Mouse (Mus musculus): ENCODE measurements at regions not wholly inside any gene's neighbourhood (a gene's known extent, or its start where the extent isn't known, plus 50 kb on each side); places are given as distances from the start of the nearest gene placed in this dataset.

GRCm38 (mm10) chr3:34456488-34457433 lies 193.4 kb upstream of the Sox2 start:
- WGBS = 34% methylated on average over 23 of the region's 23 CpGs
- H3K36me3 ChIP-seq = no peaks in the 10 kb centered on the region
- H3K9ac ChIP-seq (replicated peaks) = no peak overlapping the region

GRCm38 (mm10) chr3:34454026-34454624 lies 196.1 kb upstream of the Sox2 start:
- no peak overlapping the region for H3K4me3 ChIP-seq
- no peaks in the 10 kb centered on the region for H3K36me3 ChIP-seq
- no peaks in the 10 kb centered on the region for H3K9me3 ChIP-seq
- 94% methylated on average over 24 of the region's 24 CpGs for WGBS
- no peak overlapping the region for H3K4me2 ChIP-seq (replicated peaks)
- H3K4me1 ChIP-seq = peaks cover 28% of the 10 kb centered on the region
- no peak overlapping the region for H3K27ac ChIP-seq (replicated peaks)
- ATAC-seq (replicated peaks) = no peak
- no peaks in the 10 kb centered on the region for H3K27me3 ChIP-seq
- H3K9ac ChIP-seq (replicated peaks) = no peak overlapping the region

More at GRCm38 (mm10) chr3:34456488-34457433, 193.4 kb upstream of the Sox2 start:
- Histone ChIP-seq H3K27ac (replicated peaks) (peak overlapping the region; percentile 38), H3K4me1 (peaks cover 29% of the 10 kb centered on the region), H3K27me3 (no peaks in the 10 kb centered on the region), H3K4me2 (replicated peaks) (no peak overlapping the region), H3K9me3 (no peaks in the 10 kb centered on the region), H3K4me3 (no peak overlapping the region)
- peak; percentile 61 for ATAC-seq (replicated peaks)

- Histone ChIP-seq H3K4me1 (peaks cover 49% of the 10 kb centered on the region), H3K36me3 (no peaks in the 10 kb centered on the region), H3K27ac (replicated peaks) (peak overlapping the region; percentile 79), H3K4me3 (no peak overlapping the region), H3K9ac (replicated peaks) (no peak overlapping the region), H3K4me2 (replicated peaks) (no peak overlapping the region), H3K9me3 (no peaks in the 10 kb centered on the region), H3K27me3 (no peaks in the 10 kb centered on the region)
- WGBS = 9% methylated on average over 7 of the region's 7 CpGs
- ATAC-seq (replicated peaks) = peak; percentile 77
Measured at GRCm38 (mm10) chr3:34445354-34445753, 204.9 kb upstream of the Sox2 start.

GRCm38 (mm10) chr3:34444802-34445201 lies 205.4 kb upstream of the Sox2 start:
- H3K27ac ChIP-seq (replicated peaks) = peak overlapping the region; percentile 79
- H3K4me3 ChIP-seq = no peak overlapping the region
- ATAC-seq (replicated peaks) = no peak
- H3K9ac ChIP-seq (replicated peaks) = no peak overlapping the region
- H3K4me1 ChIP-seq = peaks cover 49% of the 10 kb centered on the region
- no peaks in the 10 kb centered on the region for H3K9me3 ChIP-seq
- WGBS = 25% methylated on average over 5 of the region's 5 CpGs
- no peak overlapping the region for H3K4me2 ChIP-seq (replicated peaks)
- no peaks in the 10 kb centered on the region for H3K36me3 ChIP-seq
- no peaks in the 10 kb centered on the region for H3K27me3 ChIP-seq

- peaks cover 49% of the 10 kb centered on the region for H3K4me1 ChIP-seq
- H3K27ac ChIP-seq (replicated peaks) = peak overlapping the region; percentile 79
- ATAC-seq (replicated peaks) = peak; percentile 77
- no peaks in the 10 kb centered on the region for H3K27me3 ChIP-seq
- 8% methylated on average over 28 of the region's 28 CpGs for WGBS
- H3K9me3 ChIP-seq = no peaks in the 10 kb centered on the region
- peak overlapping the region; percentile 40 for H3K4me2 ChIP-seq (replicated peaks)
- H3K4me3 ChIP-seq = 0 out of 2 replicates have a peak overlapping the region, but pooled peaks have one; percentile 5
- 0 out of 2 replicates have a peak overlapping the region, but pooled peaks have one; percentile 13 for H3K9ac ChIP-seq (replicated peaks)
- H3K36me3 ChIP-seq = no peaks in the 10 kb centered on the region
Measured at GRCm38 (mm10) chr3:34443731-34444628, 206.2 kb upstream of the Sox2 start.

- Histone ChIP-seq H3K27ac (replicated peaks) (peak overlapping the region; percentile 79), H3K9me3 (no peaks in the 10 kb centered on the region), H3K4me2 (replicated peaks) (peak overlapping the region; percentile 3; the same call in 1 of the 2 replicates), H3K9ac (replicated peaks) (no peak overlapping the region), H3K4me1 (peaks cover 49% of the 10 kb centered on the region), H3K27me3 (no peaks in the 10 kb centered on the region), H3K4me3 (no peak overlapping the region), H3K36me3 (no peaks in the 10 kb centered on the region)
- WGBS = 13% methylated on average over 5 of the region's 5 CpGs
- no peak for ATAC-seq (replicated peaks)
Measured at GRCm38 (mm10) chr3:34443307-34443706, 206.9 kb upstream of the Sox2 start.

- no peak for ATAC-seq (replicated peaks)
- no peak overlapping the region for H3K4me3 ChIP-seq
- WGBS = 26% methylated on average over 4 of the region's 4 CpGs
- no peaks in the 10 kb centered on the region for H3K36me3 ChIP-seq
- no peaks in the 10 kb centered on the region for H3K9me3 ChIP-seq
- H3K4me1 ChIP-seq = peaks cover 49% of the 10 kb centered on the region
- H3K4me2 ChIP-seq (replicated peaks) = 0 out of 2 replicates have a peak overlapping the region, but pooled peaks have one; percentile 10
- no peaks in the 10 kb centered on the region for H3K27me3 ChIP-seq
- peak overlapping the region; percentile 54 for H3K27ac ChIP-seq (replicated peaks)
- H3K9ac ChIP-seq (replicated peaks) = no peak overlapping the region
Measured at GRCm38 (mm10) chr3:34441792-34442191, 208.4 kb upstream of the Sox2 start.

- 8% methylated on average over 5 of the region's 5 CpGs for WGBS
- Histone ChIP-seq H3K27me3 (no peaks in the 10 kb centered on the region), H3K4me2 (replicated peaks) (no peak overlapping the region), H3K4me1 (peaks cover 49% of the 10 kb centered on the region), H3K4me3 (no peak overlapping the region), H3K9ac (replicated peaks) (no peak overlapping the region), H3K27ac (replicated peaks) (peak overlapping the region; percentile 54), H3K36me3 (no peaks in the 10 kb centered on the region), H3K9me3 (no peaks in the 10 kb centered on the region)
- ATAC-seq (replicated peaks) = no peak
Measured at GRCm38 (mm10) chr3:34441266-34441665, 208.9 kb upstream of the Sox2 start.

GRCm38 (mm10) chr3:34434901-34435300 lies 215.3 kb upstream of the Sox2 start:
- Histone ChIP-seq H3K27ac (replicated peaks) (no peak overlapping the region), H3K36me3 (no peaks in the 10 kb centered on the region), H3K9me3 (no peaks in the 10 kb centered on the region), H3K4me3 (no peak overlapping the region), H3K27me3 (no peaks in the 10 kb centered on the region), H3K9ac (replicated peaks) (no peak overlapping the region), H3K4me2 (replicated peaks) (peak overlapping the region; percentile 21), H3K4me1 (peaks cover 15% of the 10 kb centered on the region)
- peak; percentile 58 for ATAC-seq (replicated peaks)
- 17% methylated on average over 9 of the region's 9 CpGs for WGBS

- no peak overlapping the region for H3K27ac ChIP-seq (replicated peaks)
- H3K9me3 ChIP-seq = no peaks in the 10 kb centered on the region
- H3K4me3 ChIP-seq = no peak overlapping the region
- H3K36me3 ChIP-seq = no peaks in the 10 kb centered on the region
- H3K9ac ChIP-seq (replicated peaks) = no peak overlapping the region
- H3K4me2 ChIP-seq (replicated peaks) = no peak overlapping the region
- no peak for ATAC-seq (replicated peaks)
- peaks cover 8% of the 10 kb centered on the region for H3K4me1 ChIP-seq
- WGBS = 93% methylated on average over 8 of the region's 8 CpGs
- H3K27me3 ChIP-seq = no peaks in the 10 kb centered on the region
Measured at GRCm38 (mm10) chr3:34427967-34428366, 222.2 kb upstream of the Sox2 start.

- WGBS = 93% methylated on average over 4 of the region's 4 CpGs
- peaks cover 8% of the 10 kb centered on the region for H3K4me1 ChIP-seq
- no peaks in the 10 kb centered on the region for H3K27me3 ChIP-seq
Measured at GRCm38 (mm10) chr3:34427495-34427894, 222.7 kb upstream of the Sox2 start.

More at GRCm38 (mm10) chr3:34427495-34427894, 222.7 kb upstream of the Sox2 start:
- no peak for ATAC-seq (replicated peaks)
- no peak overlapping the region for H3K27ac ChIP-seq (replicated peaks)
- no peaks in the 10 kb centered on the region for H3K36me3 ChIP-seq
- H3K4me2 ChIP-seq (replicated peaks) = no peak overlapping the region
- H3K4me3 ChIP-seq = no peak overlapping the region
- H3K9me3 ChIP-seq = no peaks in the 10 kb centered on the region
- H3K9ac ChIP-seq (replicated peaks) = no peak overlapping the region

Data from forebrain, embryonic 15.5 days (tissue).